Mouse (Mus musculus): Measurements from ENCODE around the gene Pate1.
A peak's percentile ranks its signal among the peaks of the same experiment; 100 is the strongest.

The Pate1 gene

GRCm38 (mm10) chr9:35687013-35687412, at the start of gene Pate1:
Pate1 (minus strand) TSS chr9:35687390.
- DNase-seq (ENCODE audit: low read depth, low spot score): no peak

GRCm38 (mm10) chr9:35707265-35707664, 20.1 kb upstream of the Pate1 start:
- DNase-seq (ENCODE audit: low read depth, low spot score): peak; percentile 0

GRCm38 (mm10) chr9:35691924-35692323, 4.7 kb upstream of the Pate1 start:
- no peak for DNase-seq (ENCODE audit: low read depth, low spot score)

- no peak for DNase-seq (ENCODE audit: low read depth, low spot score)
Observed at GRCm38 (mm10) chr9:35673557-35673956, 13.6 kb downstream of the Pate1 start.

- no peak for DNase-seq (ENCODE audit: low read depth, low spot score)
Observed at GRCm38 (mm10) chr9:35648102-35648501, 39.1 kb downstream of the Pate1 start, which contains the start of gene Pate3. Pate3 (minus strand) TSS chr9:35648202.
